Mouse (Mus musculus): ENCODE measurements at regions not wholly inside any gene's neighbourhood (a gene's known extent, or its start where the extent isn't known, plus 50 kb on each side); places are given as distances from the start of the nearest gene placed in this dataset.
"Not testable (repeated sequence)": the region's sequence is repeated elsewhere in the genome, so short reads cannot be mapped to it uniquely, and the experiment has no call there.

DNA sequence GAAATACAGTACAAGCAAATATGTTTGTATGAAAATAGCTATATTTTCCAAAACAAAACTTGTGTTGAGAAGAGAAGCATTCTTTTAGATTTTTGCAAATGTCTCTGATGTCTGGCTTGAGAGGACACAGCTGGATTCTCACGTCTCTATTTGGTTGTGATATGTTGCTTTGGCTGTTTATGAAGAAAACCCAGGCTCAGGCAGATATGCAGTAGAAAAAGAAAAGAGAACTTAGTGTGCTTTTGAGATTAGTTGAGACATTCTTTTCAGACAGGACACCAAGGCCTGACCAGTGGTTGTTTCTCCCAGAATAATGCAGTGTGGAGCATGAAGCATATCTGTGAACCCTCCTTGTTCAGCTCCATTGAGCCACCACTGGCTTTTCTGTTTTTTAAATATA is 178.8 kb upstream of the Mamld1 start:
- no peak for ATAC-seq (ENCODE audit: low FRiP score)
- H3K9ac ChIP-seq (ENCODE audit: low read depth, low read length) = no peak overlapping the region
- DNase-seq (ENCODE audit: low spot score) = no peak
- H3K36me3 ChIP-seq (ENCODE audit: control insufficient read depth, insufficient read depth, low read length) = no peaks in the 10 kb centered on the region
- no peak overlapping the region for H3K4me3 ChIP-seq (ENCODE audit: low read depth, low read length)
- H3K27ac ChIP-seq (ENCODE audit: low read depth, low read length) = no peak overlapping the region
- no peaks in the 10 kb centered on the region for H3K27me3 ChIP-seq (ENCODE audit: control insufficient read depth, insufficient read depth, low read length)
- H3K9me3 ChIP-seq (ENCODE audit: control insufficient read depth, low read length) = no peaks in the 10 kb centered on the region
- no peaks in the 10 kb centered on the region for H3K4me1 ChIP-seq (replicated peaks; ENCODE audit: control insufficient read depth, insufficient read depth, low read length)
- 90% methylated on average over 1 of the region's 1 CpGs for WGBS
- no peak overlapping the region for H3K4me2 ChIP-seq (replicated peaks; ENCODE audit: low read depth, low read length)

DNA sequence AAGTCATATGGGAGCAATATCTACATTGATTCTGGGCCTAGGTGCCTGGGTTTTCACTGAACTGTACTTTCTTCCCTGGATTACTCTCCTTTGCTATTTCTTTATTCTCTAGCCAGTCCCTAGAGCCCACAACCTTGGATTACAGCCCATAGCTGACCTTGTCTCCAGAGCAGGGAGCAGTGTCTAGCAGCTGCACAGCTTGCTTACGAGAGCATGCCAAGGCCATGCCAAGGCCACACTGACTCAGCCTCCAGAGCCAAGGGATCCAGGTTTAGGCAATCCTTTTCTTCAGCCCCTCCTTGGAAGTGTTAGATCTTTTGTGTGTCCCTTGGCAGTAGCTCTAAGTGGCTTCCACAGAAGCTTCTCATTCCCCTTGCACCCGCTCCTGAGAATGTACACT is 168.7 kb upstream of the Mamld1 start:
- no peaks in the 10 kb centered on the region for H3K9me3 ChIP-seq (ENCODE audit: control insufficient read depth, low read length)
- DNase-seq (ENCODE audit: low spot score) (no peak), ATAC-seq (ENCODE audit: low FRiP score) (no peak)
- H3K4me1 ChIP-seq (replicated peaks; ENCODE audit: control insufficient read depth, insufficient read depth, low read length) = no peaks in the 10 kb centered on the region
- H3K27ac ChIP-seq (ENCODE audit: low read depth, low read length) = no peak overlapping the region
- no peak overlapping the region for H3K4me3 ChIP-seq (ENCODE audit: low read depth, low read length)
- 84% methylated on average over 2 of the region's 2 CpGs for WGBS
- no peaks in the 10 kb centered on the region for H3K27me3 ChIP-seq (ENCODE audit: control insufficient read depth, insufficient read depth, low read length)
- no peaks in the 10 kb centered on the region for H3K36me3 ChIP-seq (ENCODE audit: control insufficient read depth, insufficient read depth, low read length)
- no peak overlapping the region for H3K9ac ChIP-seq (ENCODE audit: low read depth, low read length)
- H3K4me2 ChIP-seq (replicated peaks; ENCODE audit: low read depth, low read length) = no peak overlapping the region

DNA sequence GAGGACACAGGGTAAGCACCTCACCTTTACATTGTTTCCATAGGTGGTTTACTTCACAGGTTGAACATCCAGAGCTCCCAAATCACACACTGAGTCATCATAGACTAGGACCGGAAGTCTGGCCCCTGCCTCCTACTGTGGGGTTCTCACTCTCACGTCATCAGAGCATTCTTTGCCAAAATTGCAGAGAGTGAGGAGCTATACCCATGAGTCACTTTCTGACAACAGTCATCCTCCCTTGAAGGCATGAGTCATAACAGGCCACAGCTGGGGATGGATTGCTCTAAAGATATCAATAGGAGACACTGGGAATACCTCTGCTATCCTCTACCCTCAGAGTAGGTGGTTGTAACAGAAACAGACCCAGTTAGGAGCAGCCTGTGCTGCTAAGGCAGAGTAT is 166.6 kb upstream of the Mamld1 start:
- Histone ChIP-seq H3K27ac (ENCODE audit: low read depth, low read length) (no peak overlapping the region), H3K36me3 (ENCODE audit: control insufficient read depth, insufficient read depth, low read length) (no peaks in the 10 kb centered on the region), H3K9me3 (ENCODE audit: control insufficient read depth, low read length) (no peaks in the 10 kb centered on the region), H3K9ac (ENCODE audit: low read depth, low read length) (no peak overlapping the region), H3K4me3 (ENCODE audit: low read depth, low read length) (no peak overlapping the region), H3K4me2 (replicated peaks; ENCODE audit: low read depth, low read length) (no peak overlapping the region), H3K4me1 (replicated peaks; ENCODE audit: control insufficient read depth, insufficient read depth, low read length) (no peaks in the 10 kb centered on the region), H3K27me3 (ENCODE audit: control insufficient read depth, insufficient read depth, low read length) (no peaks in the 10 kb centered on the region)
- ATAC-seq (ENCODE audit: low FRiP score) (no peak), DNase-seq (ENCODE audit: low spot score) (no peak)
- WGBS = 83% methylated on average over 2 of the region's 2 CpGs

DNA sequence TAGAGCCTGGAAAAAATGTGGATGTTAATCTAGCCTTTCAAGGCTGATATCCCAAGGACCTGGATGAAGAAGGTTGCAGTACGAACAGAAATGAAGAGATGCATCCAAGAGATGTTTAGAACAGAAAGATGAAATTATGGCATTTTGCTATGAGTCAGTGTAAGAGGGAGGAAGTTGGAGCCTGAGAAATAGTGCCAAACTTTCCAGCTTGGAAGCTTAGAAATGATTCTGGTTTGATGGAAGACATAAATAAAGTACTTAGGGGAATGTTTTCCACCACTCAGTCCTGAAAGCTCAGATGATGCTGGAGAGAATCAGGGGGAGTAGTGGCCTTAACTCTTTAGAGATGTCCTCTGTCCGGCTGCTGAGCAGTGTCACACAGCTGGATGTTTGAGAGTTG is 155.5 kb upstream of the Mamld1 start:
- H3K4me3 ChIP-seq (ENCODE audit: low read depth, low read length) = no peak overlapping the region
- H3K4me1 ChIP-seq (replicated peaks; ENCODE audit: control insufficient read depth, insufficient read depth, low read length) = no peaks in the 10 kb centered on the region
- H3K9ac ChIP-seq (ENCODE audit: low read depth, low read length) = no peak overlapping the region
- H3K27ac ChIP-seq (ENCODE audit: low read depth, low read length) = no peak overlapping the region
- ATAC-seq (ENCODE audit: low FRiP score) = no peak
- no peak for DNase-seq (ENCODE audit: low spot score)
- no peaks in the 10 kb centered on the region for H3K27me3 ChIP-seq (ENCODE audit: control insufficient read depth, insufficient read depth, low read length)
- 81% methylated on average over 2 of the region's 2 CpGs for WGBS
- H3K9me3 ChIP-seq (ENCODE audit: control insufficient read depth, low read length) = no peaks in the 10 kb centered on the region
- no peaks in the 10 kb centered on the region for H3K36me3 ChIP-seq (ENCODE audit: control insufficient read depth, insufficient read depth, low read length)
- no peak overlapping the region for H3K4me2 ChIP-seq (replicated peaks; ENCODE audit: low read depth, low read length)

DNA sequence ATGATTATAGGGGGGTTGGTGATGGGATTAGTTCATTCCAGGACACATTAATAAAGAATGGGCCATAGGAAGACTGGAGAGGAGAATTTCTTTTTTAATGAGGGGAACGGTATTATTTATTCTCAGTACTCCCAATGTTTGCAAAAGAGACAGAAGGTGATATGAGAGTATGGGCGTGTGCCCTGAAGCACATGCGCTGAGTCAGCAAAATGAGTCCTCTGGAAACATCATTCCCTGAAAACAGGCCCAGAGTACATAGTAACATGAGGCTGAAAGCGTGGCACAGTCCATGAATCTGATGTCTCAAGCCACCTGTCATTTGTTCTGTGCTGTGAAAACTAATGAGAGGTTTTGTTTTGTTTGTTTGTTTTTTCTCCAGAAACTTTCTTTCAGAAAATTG is 154.5 kb upstream of the Mamld1 start:
- no peak for ATAC-seq (ENCODE audit: low FRiP score)
- H3K4me3 ChIP-seq (ENCODE audit: low read depth, low read length) = no peak overlapping the region

DNA sequence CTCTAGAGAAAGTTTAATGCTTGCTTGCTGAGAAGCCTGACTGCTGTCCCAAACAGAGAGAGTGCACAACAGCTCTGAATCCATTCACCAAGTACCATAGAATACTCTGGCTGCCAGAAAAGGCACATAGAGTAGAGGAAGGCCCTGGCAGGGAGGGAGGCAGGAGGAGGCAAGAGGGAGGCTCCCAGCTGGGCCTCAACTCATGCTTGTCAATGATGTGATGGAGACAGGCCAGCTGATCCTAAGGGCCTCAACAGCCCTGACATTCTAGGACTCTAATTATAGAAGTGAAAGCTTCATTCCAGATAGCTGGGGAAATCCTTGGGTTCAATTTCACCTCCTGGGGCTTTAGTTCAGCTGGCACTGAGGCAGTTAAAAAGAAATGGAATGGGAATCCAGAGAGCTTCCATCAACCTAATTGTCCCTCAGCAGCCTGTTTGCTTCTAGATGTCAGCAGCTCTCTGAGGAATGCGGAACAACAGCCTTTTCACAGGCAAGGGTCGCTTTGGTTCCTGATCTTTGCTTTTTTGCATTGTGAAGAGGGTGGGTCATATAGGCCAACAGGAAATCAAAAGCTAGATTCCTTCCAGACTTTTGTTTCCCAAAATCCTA is 152.8 kb upstream of the Mamld1 start:
- no peak for ATAC-seq (ENCODE audit: low FRiP score)
- Histone ChIP-seq H3K27ac (ENCODE audit: low read depth, low read length) (no peak overlapping the region), H3K36me3 (ENCODE audit: control insufficient read depth, insufficient read depth, low read length) (no peaks in the 10 kb centered on the region), H3K27me3 (ENCODE audit: control insufficient read depth, insufficient read depth, low read length) (no peaks in the 10 kb centered on the region), H3K4me2 (replicated peaks; ENCODE audit: low read depth, low read length) (no peak overlapping the region), H3K4me3 (ENCODE audit: low read depth, low read length) (no peak overlapping the region), H3K9me3 (ENCODE audit: control insufficient read depth, low read length) (no peaks in the 10 kb centered on the region), H3K4me1 (replicated peaks; ENCODE audit: control insufficient read depth, insufficient read depth, low read length) (no peaks in the 10 kb centered on the region), H3K9ac (ENCODE audit: low read depth, low read length) (no peak overlapping the region)
- no peak for DNase-seq (ENCODE audit: low spot score)
- 49% methylated on average over 2 of the region's 2 CpGs for WGBS

More for the DNA sequence above, 154.5 kb upstream of the Mamld1 start:
- Histone ChIP-seq H3K4me2 (replicated peaks; ENCODE audit: low read depth, low read length) (no peak overlapping the region), H3K27ac (ENCODE audit: low read depth, low read length) (no peak overlapping the region), H3K9ac (ENCODE audit: low read depth, low read length) (no peak overlapping the region), H3K27me3 (ENCODE audit: control insufficient read depth, insufficient read depth, low read length) (no peaks in the 10 kb centered on the region), H3K36me3 (ENCODE audit: control insufficient read depth, insufficient read depth, low read length) (no peaks in the 10 kb centered on the region), H3K9me3 (ENCODE audit: control insufficient read depth, low read length) (no peaks in the 10 kb centered on the region), H3K4me1 (replicated peaks; ENCODE audit: control insufficient read depth, insufficient read depth, low read length) (no peaks in the 10 kb centered on the region)
- 89% methylated on average over 4 of the region's 4 CpGs for WGBS
- DNase-seq (ENCODE audit: low spot score) = no peak

DNA sequence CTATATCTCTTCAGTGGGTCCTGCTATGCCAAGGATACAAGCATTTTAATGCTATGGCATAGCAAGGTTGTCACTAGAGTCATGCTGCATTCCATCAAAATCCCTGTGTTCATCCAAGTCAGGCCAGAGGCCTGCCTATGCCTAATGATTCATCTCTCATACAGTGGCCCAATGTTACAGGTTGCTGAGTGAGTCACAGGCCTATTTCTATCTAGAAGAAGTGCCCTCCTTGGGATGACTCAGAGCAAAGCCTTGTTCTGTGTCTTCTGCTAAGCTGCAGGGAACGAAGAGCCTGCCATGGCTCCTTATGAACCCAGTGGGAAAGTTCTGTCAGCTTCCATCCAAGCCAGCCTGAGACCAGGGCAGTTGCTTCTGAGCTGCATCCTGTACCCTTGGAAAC is 151.2 kb upstream of the Mamld1 start:
- not testable (repeated sequence) for H3K27ac ChIP-seq (ENCODE audit: low read depth, low read length); DNase-seq (ENCODE audit: low spot score); H3K27me3 ChIP-seq (ENCODE audit: control insufficient read depth, insufficient read depth, low read length); H3K4me1 ChIP-seq (replicated peaks; ENCODE audit: control insufficient read depth, insufficient read depth, low read length); H3K9me3 ChIP-seq (ENCODE audit: control insufficient read depth, low read length); H3K4me2 ChIP-seq (replicated peaks; ENCODE audit: low read depth, low read length); H3K9ac ChIP-seq (ENCODE audit: low read depth, low read length); H3K36me3 ChIP-seq (ENCODE audit: control insufficient read depth, insufficient read depth, low read length); ATAC-seq (ENCODE audit: low FRiP score); H3K4me3 ChIP-seq (ENCODE audit: low read depth, low read length)
- 77% methylated on average over 1 of the region's 1 CpGs for WGBS

DNA sequence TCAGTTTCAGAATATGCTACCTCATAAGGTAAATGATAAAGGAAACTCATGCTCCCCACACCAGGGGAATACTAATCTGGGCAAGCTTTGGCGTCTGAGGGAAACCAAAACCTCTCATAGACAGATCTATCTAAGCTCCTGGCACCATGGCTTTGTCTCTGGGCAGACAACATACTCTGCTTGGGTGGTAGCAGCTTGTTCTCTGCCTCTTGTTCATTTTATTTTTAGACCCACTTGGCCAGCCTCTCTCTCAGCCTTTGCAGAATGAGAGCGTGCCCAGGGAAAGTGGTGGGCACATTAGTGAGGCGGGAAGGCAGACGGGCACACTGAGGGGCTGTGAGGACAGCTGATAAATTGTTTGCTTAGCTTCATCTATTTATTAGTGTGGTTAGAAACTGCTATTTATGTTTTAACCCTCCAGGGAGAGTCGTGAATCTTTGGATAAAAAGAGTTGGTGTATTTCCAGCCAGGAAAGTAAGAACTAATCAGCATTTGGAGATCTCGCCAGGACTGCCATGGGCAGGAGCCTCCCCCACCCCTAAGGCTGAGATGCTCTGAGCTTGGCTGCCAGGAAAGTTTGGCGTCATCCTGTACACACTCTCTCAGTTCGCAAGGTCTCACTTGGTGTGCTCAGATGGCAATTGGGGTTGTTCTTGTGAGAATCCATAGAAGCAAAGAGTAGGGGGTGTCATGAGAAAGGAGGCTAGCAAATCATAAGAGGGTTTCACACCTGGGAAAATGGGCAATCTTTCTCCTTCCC is 150.2 kb upstream of the Mamld1 start:
- DNase-seq (ENCODE audit: low spot score) = no peak
- WGBS = 83% methylated on average over 8 of the region's 8 CpGs
- ATAC-seq (ENCODE audit: low FRiP score) = no peak

DNA sequence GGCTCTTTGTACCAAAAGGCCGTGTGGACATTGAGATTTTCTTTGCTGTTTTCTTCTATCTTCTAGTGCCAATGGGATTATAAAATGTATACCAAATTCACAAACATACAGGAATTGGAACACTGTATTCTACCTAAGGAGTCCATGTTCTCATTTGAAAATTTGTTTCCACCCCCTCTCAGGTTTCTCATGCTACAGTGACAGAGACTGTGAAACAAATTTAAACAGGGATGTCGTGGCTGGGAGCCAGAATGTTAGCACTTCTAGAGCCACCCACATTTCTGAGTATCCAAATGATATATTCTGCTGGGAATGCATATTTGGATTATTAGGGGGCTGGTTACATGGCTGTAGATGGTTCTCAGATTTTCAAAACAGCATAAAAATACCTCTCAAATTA is 124.4 kb upstream of the Mamld1 start:
- Histone ChIP-seq H3K27ac (ENCODE audit: low read depth, low read length) (no peak overlapping the region), H3K36me3 (ENCODE audit: control insufficient read depth, insufficient read depth, low read length) (no peaks in the 10 kb centered on the region), H3K4me3 (ENCODE audit: low read depth, low read length) (no peak overlapping the region), H3K27me3 (ENCODE audit: control insufficient read depth, insufficient read depth, low read length) (no peaks in the 10 kb centered on the region), H3K4me1 (replicated peaks; ENCODE audit: control insufficient read depth, insufficient read depth, low read length) (no peaks in the 10 kb centered on the region), H3K9ac (ENCODE audit: low read depth, low read length) (no peak overlapping the region), H3K4me2 (replicated peaks; ENCODE audit: low read depth, low read length) (no peak overlapping the region), H3K9me3 (ENCODE audit: control insufficient read depth, low read length) (no peaks in the 10 kb centered on the region)
- DNase-seq (ENCODE audit: low spot score) (no peak), ATAC-seq (ENCODE audit: low FRiP score) (no peak)
- WGBS = 80% methylated on average over 2 of the region's 2 CpGs

More for the DNA sequence above, 150.2 kb upstream of the Mamld1 start:
- Histone ChIP-seq H3K27ac (ENCODE audit: low read depth, low read length) (no peak overlapping the region), H3K9me3 (ENCODE audit: control insufficient read depth, low read length) (no peaks in the 10 kb centered on the region), H3K9ac (ENCODE audit: low read depth, low read length) (no peak overlapping the region), H3K4me1 (replicated peaks; ENCODE audit: control insufficient read depth, insufficient read depth, low read length) (no peaks in the 10 kb centered on the region), H3K36me3 (ENCODE audit: control insufficient read depth, insufficient read depth, low read length) (no peaks in the 10 kb centered on the region), H3K27me3 (ENCODE audit: control insufficient read depth, insufficient read depth, low read length) (no peaks in the 10 kb centered on the region), H3K4me2 (replicated peaks; ENCODE audit: low read depth, low read length) (no peak overlapping the region), H3K4me3 (ENCODE audit: low read depth, low read length) (no peak overlapping the region)

Measured in hindbrain, embryonic 11.5 days (tissue).